Mouse (Mus musculus): ENCODE data around the gene Gdpgp1.

DNA sequence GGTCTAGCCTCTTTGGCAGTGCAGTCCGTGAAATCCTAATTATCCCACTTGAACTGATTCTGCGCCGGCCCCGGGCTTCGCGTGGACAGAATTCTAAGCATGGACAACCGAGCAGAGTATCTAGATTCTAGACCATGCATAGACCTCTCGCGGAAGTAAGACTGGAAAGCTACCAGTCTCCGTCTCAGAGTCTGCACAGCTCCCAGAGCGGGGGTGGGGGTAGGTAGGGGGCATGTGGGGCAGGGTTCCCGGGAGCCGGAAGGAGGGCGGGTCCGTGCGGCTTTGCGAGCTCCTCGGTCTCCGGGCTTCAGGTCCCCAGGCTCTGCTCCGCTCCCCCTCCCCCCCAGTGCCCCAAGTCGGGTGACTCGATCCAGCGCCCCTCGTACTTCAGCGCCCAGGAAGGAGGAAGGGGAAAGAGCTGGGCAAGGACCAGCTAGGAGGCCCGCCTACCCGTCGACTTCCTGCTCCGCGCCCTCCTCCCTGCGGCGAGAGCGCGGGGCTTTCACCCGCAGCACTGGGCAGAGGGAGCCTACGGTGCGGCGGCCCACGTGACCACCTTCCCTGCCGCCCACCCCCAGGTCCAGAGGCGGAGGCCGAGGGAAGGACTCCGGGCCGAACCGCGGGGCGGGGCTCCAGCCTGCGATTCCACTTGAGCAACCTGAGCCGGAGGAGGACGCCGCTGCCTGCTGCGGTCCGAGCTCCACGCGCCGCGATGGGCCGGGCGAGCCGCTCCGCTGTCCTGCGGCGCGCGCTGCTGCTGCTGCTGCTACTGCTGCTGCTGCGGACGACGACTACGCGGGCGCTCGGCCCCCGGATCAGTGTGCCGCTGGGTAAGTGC lies 34.5 kb upstream of the Gdpgp1 start:
- TF ChIP-seq CTCF (conservative IDR thresholded peaks at IDR 0.05; ENCODE audit: low read length) (no peak), POU5F1 (IDR thresholded peaks at IDR 0.05; ENCODE audit: borderline replicate concordance, low read length) (no peak), NANOG (IDR thresholded peaks at IDR 0.05; ENCODE audit: borderline replicate concordance, low read length) (no peak)

Data from E14TG2a.4 (cell line).